Mouse (Mus musculus) kidney, postnatal 36 days (tissue): ENCODE results near the gene Mrc1.

Experiments used
- DNase-seq, 2 experiments: peaks; one replicate each; pipeline ENCODE4 v3.0.0; 2021 to 2022; ENCODE audit warnings: mixed read lengths in 2 of 2

Mrc1 gene

DNA sequence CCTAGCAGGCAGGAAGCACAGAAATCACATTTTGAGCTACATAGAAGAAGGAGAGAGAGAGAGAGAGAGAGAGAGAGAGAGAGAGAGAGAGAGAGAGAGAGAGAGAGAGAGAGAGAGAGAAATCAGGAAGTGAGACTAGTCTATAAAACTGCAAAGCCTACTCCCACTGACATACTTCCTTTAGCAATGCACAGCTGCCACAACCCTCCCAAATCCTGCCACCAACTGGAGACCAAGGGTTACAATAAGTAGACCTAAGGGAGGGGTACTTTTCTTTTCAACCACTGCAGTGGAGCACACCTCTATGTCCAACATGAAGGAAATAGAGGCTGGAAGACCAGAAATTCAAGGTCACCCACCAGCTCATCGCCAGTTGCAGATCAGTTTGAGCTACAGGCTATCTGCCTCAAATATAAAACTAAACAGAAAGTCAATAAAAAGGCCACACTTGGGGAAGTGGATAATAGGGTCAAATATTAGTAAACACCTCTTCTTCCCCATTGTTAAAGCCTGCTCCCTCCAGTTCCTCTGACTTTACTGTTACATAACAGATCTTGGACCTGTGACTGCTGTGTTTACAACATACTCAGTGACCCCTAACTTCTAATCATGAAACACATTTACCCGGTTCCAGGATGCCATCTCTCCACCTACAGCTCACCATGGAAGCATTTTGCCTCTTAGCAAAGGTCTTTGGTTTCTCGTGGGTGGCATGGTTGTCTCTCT, 20.8 kb downstream of the Mrc1 start:
- DNase-seq, result peak in 1 of 2 experiments; percentile 24

DNA sequence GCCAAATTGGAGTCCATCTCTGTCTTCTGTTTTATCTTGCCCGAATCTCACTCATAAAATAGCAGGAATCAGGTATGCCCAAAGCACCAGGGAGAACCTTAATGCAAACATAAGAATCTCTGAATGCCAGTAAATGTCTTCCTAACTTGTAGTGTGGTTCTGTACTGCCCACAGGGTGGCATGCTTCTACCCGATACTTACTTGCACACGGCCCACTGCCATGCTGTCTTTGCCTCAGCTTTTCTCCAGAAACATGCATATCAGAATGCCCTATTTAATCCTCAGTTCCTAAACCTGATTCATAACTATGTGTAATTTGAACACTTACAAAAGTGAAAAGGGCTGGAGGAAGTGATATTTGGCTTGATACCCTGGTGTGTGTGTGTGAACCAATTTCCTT, 22.7 kb downstream of the Mrc1 start:
- no peak for DNase-seq

DNA sequence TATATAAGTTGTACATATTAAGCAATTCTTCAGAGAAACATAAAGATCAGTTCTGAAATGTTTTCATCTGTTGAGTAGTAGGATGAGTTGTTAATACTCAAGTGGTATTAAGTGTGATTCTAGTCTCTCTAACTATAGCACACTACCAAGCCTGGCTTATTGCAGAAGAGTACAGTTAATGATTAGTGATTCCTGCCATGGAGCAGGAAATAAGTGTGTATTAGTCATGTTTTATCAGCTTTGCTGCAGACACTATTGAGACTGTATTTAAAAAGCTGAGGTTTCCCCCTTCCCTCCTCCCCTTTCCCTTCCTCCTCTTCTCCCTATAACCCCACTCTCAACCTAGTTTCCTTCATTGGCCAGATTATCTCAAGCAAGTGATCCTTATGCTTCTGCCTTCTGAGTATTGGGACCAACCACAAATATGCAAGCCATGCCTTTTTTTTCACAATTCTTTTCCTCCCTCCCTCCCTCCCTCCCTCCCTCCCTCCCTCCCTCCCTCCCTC, 29.2 kb downstream of the Mrc1 start:
- DNase-seq, result no peak

DNA sequence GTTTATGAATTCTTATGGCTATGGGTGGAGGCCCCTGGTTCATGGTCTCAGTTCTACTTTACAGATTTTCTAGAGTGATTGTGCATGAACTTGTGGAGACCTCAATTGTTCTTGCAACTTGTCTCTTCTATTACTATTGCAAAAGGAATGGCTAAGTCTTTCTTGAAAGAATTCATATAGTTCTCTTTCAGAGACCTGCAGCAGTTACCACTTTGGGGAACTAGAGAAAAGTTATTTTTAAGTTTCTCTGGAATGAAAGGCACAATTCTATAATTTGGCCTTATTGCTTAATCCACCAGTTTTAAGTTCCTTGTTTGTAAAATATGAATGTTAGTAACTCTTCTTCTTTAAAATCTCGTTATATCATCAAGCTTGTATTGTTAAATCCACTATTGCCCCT, 32.9 kb downstream of the Mrc1 start:
- DNase-seq, result no peak

DNA sequence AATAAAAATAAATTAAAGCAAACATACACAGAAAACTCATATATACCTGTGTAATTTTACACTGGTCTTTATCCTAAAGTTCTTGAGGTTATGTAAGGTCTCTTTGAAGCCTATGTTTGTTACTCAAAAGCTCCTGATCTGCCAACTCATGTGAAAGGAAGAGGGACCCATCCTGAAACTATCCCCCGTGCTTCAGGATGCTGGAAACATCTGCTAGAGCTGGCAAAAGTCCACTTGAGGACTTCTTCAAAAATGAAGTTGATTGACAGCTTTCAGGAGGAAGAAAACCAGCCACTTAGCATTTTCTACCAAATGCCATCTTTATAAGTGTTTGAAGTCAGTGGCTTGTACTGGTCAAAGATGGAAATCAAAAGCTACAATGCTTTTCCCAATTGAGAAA, 40.0 kb downstream of the Mrc1 start:
- no peak for DNase-seq

DNA sequence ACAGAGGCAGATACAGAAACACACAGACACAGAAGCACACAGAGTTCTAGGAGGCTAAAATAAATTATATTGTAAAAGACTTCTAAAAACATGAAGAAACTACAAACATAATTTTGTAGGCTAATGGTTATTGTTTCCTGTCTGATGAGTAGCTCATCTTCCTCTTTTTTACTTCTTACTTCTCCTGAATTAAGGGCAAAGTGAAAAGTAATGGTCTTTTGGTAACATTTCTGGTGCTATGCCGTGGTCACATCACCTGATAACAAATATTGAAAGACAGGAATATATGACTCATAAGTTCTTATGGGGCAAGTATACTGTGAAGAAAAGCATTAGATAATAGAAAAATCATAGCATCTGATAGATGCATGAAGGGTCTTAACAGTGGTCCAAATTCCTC, 42.9 kb downstream of the Mrc1 start:
- no peak for DNase-seq

DNA sequence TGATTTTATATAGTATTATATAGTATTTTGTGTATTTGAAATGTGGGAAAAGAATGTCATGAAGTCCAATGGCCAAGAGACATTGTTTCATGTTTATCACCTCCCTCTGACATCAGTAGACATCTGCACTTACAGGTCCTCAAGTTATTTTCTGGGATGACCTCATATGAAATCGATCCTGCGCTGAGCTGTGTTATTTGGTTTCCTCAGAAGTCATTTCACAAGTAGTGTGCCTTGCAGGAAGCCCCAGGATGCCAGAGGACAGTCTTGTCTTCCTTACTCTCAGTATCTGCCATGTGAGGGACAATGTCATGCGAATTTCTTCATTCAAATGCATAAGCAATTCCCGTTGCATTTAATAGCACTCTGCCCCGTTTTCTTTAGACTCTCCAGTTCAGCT, 46.6 kb downstream of the Mrc1 start:
- no peak for DNase-seq

DNA sequence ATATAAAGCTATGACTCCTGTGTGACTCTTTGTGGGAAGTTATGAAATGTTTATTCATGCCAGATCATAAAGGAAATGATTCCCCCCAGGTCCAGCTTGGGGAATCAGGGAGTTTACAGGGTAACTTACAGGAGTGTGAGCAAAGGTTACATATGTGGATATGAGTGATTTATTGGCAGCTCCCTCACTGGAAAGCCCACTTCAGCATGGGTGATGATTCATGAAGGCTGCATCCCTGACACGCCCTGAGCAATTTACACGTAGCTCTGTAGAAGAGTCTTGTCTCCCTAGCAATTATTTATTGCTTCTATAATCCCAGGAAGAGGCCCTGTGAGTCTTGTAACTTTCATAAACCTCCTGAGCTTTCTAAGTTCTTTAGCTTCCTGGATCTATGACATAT, 50.1 kb downstream of the Mrc1 start:
- no peak for DNase-seq

DNA sequence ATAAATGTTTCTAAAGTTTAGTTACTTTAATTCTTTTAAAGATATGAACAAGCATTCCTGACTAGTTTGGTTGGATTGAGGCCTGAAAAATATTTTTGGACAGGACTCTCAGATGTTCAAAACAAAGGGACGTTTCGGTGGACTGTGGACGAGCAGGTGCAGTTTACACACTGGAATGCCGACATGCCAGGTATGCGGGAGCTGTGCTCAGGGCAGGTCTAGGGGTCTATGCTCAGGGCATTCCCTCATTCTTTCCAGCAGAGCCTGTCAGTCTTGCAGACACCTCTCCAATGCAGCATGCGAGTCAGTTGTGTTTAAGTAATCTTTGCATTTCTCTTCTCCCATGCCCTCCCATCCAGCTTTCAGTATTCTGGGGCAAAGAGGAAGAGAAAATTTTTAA, 50.6 kb downstream of the Mrc1 start:
- DNase-seq, result no peak

DNA sequence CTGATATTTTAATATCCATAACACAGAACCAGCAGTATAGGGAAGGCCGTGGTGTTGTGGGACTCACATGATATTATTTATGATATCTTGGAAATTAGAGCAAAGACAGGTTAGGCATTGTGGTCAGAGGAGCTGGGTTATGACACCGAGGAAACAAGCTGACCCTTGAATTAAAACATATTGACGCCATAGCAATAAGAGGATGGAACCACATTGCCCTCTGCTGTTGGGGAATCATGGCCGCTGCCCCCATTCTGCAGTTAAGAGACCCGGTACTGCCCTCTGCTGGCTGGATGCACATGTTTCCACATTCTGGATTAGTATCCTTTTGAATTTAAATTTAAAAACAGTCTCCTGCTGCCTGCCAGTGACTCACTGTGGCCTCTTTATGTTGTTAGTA, 66.1 kb downstream of the Mrc1 start:
- DNase-seq, result peak; percentile 87 to 97

DNA sequence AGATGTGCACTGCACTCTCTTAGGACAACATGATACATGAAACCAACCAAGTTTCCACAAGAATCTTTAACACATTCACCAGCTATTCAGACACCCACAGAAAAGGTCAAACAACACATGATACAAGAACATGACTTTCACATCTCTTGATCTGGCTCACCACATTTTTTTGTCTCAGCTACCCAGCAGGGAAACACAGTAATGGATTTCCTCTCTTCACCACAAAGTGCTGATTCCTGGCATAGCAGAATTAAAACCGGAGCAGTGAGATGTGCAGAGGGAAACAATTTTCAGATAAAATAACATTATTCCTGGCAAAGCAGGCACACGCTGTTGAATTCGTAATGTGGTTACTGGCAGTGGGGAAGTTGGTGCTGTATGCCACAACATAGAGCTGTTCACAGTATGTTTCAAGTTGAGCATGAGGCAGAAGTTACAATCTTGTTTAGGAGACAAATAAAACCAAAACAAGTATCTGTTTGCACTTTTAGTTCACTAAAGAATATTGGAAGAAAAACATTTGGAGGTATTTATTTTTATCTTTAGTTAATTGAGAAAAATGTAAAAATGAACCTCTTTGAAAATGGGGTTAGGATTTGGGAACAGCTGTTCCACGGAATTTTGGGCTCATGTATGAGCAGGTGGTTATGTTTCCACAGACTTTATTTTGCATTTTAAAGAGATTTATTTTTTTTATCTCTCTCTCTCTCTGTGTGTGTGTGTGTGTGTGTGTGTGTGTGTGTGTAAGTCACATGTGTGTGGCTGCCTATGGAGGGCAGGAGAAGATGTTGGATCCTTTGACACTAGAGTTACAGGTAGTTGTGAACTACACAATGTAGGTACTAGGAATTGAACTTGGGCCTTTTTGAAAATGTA, 83.6 kb downstream of the Mrc1 start:
- DNase-seq, result no peak

DNA sequence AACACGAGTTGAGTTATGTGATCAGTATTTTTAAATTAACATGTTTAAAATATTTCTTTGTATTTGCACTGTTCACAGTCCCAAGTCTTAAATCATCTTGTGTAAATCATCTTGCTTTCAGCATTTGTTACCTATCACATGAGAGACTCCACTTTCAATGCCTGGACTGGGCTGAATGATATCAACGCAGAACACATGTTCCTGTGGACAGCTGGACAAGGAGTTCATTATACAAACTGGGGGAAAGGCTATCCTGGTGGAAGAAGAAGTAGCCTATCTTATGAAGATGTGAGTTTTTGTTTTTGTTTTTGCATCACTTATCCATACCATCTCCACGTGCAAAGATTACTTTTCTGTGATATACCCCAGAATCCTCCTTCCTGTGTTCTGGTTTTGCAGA, 85.9 kb downstream of the Mrc1 start:
- DNase-seq, result no peak

DNA sequence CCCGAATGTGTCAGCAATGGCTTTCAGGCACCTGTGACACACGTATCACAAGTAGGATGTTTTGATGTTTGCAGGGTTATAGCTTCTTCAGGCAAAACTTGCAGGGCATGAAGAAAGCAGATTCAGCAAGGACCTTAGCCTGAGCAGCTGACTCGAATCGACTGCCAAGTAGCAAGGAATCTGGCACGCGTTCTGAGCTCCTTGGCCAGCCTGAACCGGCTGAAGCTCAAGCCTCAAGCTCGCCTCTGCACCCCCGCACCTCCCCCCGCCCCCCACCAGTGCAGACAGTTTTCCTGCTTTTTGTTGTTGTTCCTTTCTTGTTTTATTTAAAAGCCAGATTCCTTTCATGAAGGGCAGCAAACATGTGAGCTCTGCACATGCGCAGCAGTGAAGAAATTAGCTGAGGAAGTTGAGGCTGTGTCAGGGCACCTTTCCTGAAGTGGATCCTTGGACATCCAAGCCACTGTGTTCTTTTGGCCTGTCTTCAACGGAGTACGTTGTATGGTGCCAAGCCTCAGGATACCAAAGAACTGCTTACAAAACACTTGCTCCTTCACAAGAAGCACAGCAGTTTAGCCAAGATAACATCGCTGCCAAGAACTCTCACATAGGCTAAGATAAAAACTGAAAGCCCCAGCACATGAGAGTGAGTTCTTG, 112.6 kb downstream of the Mrc1 start:
- DNase-seq, result peak; percentile 91 to 94

DNA sequence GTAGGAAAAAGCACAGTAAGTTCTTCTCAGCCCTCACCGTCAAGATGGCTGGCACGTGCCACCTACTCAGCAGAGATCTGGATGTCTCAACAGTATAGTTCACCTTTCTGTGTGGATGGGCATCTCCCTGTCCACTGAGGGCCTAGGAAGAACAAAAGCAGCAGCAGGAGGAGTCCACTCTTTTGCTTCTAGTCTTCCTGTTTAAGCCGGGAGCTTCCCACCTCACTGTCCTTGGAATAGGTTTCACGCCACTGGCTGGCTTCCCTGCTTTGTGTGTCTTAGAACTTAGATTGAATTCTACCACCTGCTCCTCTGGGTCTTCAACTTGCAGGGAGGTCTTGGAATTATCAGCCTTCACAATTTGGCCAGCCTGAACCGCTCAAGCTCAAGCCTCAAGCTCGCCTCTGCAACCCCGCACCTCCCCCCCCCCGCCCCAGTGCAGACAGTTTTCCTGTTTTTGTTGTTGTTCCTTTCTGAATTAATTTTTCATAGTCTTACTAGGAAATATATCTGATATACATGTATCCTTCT, 113.2 kb downstream of the Mrc1 start:
- DNase-seq, result no peak
